Mouse (Mus musculus) bone marrow macrophage, adult 2 months (primary cell): ENCODE data around the gene Snx1.

Experiments used
- CTCF ChIP-seq: IDR thresholded peaks from 2 replicates; pipeline ENCODE4 v1.5.1; 2012; ENCODE audit warnings: low read depth, mild to moderate bottlenecking, low read length, moderate library complexity
- POLR2A ChIP-seq: IDR thresholded peaks from 2 replicates; pipeline ENCODE4 v1.6.1; 2012; ENCODE audit warnings: mild to moderate bottlenecking, low read depth, low read length, borderline replicate concordance

DNA sequence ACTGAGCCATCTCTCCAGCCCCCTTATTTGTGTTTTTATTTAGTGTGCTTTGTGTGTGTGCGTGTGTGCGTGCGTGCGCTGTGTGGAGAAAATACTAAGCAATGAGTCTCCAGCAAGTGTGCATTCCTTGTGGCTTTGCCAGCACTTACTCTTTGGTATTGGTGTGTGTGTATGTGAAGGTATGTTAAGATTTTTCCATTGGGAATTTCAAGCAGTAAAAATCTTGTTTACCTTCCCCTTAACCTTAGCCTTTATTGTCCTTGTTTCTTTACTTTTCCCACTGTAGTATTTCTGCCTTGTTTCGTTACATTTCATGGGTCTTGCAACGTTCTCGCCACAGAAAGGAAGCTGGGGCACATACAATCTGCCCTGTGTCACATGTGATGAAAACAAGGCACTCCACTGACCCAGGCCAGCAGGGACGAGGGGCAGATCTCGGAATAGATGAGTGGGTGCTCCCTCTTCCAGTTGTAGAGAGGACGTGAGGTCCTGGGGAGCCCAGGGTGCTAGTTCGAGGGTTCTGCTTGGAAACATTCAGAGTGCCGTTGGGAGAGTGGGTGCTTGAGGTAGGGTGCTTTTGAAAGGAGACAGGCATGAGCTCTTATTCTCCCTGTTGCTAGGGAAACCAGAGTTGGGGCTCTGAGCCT is 45.0 kb upstream of the Snx1 start:
- no peak for TF ChIP-seq CTCF
- no peak for TF ChIP-seq POLR2A
